Mouse (Mus musculus): ENCODE data around the gene Spib. TPM values are rescaled to one million over a fixed set of nuclear protein-coding genes. Genes with fewer than 3 reads are reported as not detected.

The Spib gene
- polyA plus RNA-seq, 1 experiment, result 18.7 TPM

- Histone ChIP-seq H3K4me3 (ENCODE audit: low read depth, low read length) (peak overlapping the region; percentile 63), H3K36me3 (ENCODE audit: control insufficient read depth, insufficient read depth, low read length) (no peaks in the 10 kb centered on the region), H3K27ac (ENCODE audit: insufficient read depth, low read depth, low read length) (peak overlapping the region; percentile 67), H3K27me3 (ENCODE audit: control insufficient read depth, insufficient read depth, low read length) (no peaks in the 10 kb centered on the region), H3K4me1 (ENCODE audit: control insufficient read depth, insufficient read depth, insufficient read length, low read length) (peaks cover 17% of the 10 kb centered on the region)
- TF ChIP-seq POLR2A (IDR thresholded peaks at IDR 0.05; ENCODE audit: low read depth, low read length) (peak; percentile 25), CTCF (IDR thresholded peaks at IDR 0.05; ENCODE audit: extremely low read depth, insufficient read length, insufficient replicate concordance, low read depth, low read length) (peak; percentile 83)
- WGBS, result 5% methylated on average over 40 of the region's 40 CpGs
Observed at GRCm38 (mm10) chr7:44527483-44528398, 4.1 kb downstream of the Spib start.

- Histone ChIP-seq H3K36me3 (ENCODE audit: control insufficient read depth, insufficient read depth, low read length) (no peaks in the 10 kb centered on the region), H3K4me3 (ENCODE audit: low read depth, low read length) (no peak overlapping the region), H3K4me1 (ENCODE audit: control insufficient read depth, insufficient read depth, insufficient read length, low read length) (peaks cover 12% of the 10 kb centered on the region), H3K27me3 (ENCODE audit: control insufficient read depth, insufficient read depth, low read length) (no peaks in the 10 kb centered on the region), H3K27ac (ENCODE audit: insufficient read depth, low read depth, low read length) (no peak overlapping the region; the same call in 1 of the 2 replicates)
- 89% methylated on average over 14 of the region's 14 CpGs for WGBS
- TF ChIP-seq POLR2A (IDR thresholded peaks at IDR 0.05; ENCODE audit: low read depth, low read length) (no peak), CTCF (IDR thresholded peaks at IDR 0.05; ENCODE audit: extremely low read depth, insufficient read length, insufficient replicate concordance, low read depth, low read length) (no peak)
Observed at GRCm38 (mm10) chr7:44526414-44527154, 5.3 kb downstream of the Spib start.

- H3K27ac ChIP-seq (ENCODE audit: insufficient read depth, low read depth, low read length), result peak overlapping the region; percentile 67
- WGBS, result 4% methylated on average over 22 of the region's 22 CpGs
- H3K4me3 ChIP-seq (ENCODE audit: low read depth, low read length), result peak overlapping the region; percentile 35
- H3K36me3 ChIP-seq (ENCODE audit: control insufficient read depth, insufficient read depth, low read length), result no peaks in the 10 kb centered on the region
- no peaks in the 10 kb centered on the region for H3K27me3 ChIP-seq (ENCODE audit: control insufficient read depth, insufficient read depth, low read length)
- peaks cover 12% of the 10 kb centered on the region for H3K4me1 ChIP-seq (ENCODE audit: control insufficient read depth, insufficient read depth, insufficient read length, low read length)
- TF ChIP-seq CTCF (IDR thresholded peaks at IDR 0.05; ENCODE audit: extremely low read depth, insufficient read length, insufficient replicate concordance, low read depth, low read length) (no peak), POLR2A (IDR thresholded peaks at IDR 0.05; ENCODE audit: low read depth, low read length) (no peak)
Observed at GRCm38 (mm10) chr7:44525126-44525832, 6.6 kb downstream of the Spib start.

DNA sequence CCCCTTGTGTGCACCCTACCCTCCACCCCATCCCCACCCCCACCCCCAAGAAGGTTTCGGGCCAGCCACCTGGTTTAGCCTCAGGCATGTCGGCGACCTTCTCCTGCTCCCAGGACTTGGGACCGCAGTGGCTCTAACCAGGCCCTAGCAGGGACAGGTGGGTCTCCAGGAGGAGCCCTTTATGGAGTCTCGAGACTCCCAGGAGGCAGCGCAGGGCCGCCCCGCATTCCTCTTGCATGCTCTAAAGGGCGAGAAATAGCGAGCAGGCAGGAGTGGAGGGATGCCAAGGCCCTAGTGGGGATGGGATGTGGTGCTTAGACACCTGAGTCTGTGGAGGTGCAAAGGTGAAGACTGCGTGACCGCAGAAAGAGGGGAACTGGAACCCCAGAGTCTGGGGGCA is 7.4 kb downstream of the Spib start, which contains the start of gene Mybpc2:
Gene Mybpc2, minus strand, starts transcription at position 155 of the 400 bp plus-strand sequence.
- H3K4me1 ChIP-seq (ENCODE audit: control insufficient read depth, insufficient read depth, insufficient read length, low read length), result peaks cover 12% of the 10 kb centered on the region
- peak within 1 kb of the TSS; percentile 35 for H3K4me3 ChIP-seq (ENCODE audit: low read depth, low read length)
- TF ChIP-seq CTCF (IDR thresholded peaks at IDR 0.05; ENCODE audit: extremely low read depth, insufficient read length, insufficient replicate concordance, low read depth, low read length) (no peak), POLR2A (IDR thresholded peaks at IDR 0.05; ENCODE audit: low read depth, low read length) (no peak)
- no peaks in the 10 kb centered on the region for H3K27me3 ChIP-seq (ENCODE audit: control insufficient read depth, insufficient read depth, low read length)
- H3K36me3 ChIP-seq (ENCODE audit: control insufficient read depth, insufficient read depth, low read length), result no peaks in the 10 kb centered on the region
- H3K27ac ChIP-seq (ENCODE audit: insufficient read depth, low read depth, low read length), result peak within 1 kb of the TSS; percentile 67
- 27% methylated on average over 12 of the region's 12 CpGs for WGBS

DNA sequence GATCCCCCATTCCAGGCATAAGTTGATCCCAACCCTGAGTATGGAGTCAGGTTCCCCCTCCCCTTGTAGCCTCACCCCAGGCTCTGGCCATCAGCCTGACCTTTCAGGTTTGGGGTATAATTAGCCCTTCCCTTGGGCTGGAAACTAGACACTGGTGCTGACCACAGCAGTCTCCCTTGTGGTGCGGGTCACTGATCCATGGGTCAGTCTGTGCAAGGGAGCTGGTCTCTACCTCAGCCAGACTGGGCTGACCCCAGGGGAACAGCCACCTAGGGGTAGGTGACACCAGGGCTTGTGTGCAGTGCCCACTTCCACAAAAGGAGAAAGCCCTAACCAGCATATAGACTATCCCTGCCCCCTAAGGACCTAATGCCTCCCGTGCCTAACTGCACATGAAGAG is 8.8 kb downstream of the Spib start:
- Histone ChIP-seq H3K27me3 (ENCODE audit: control insufficient read depth, insufficient read depth, low read length) (no peaks in the 10 kb centered on the region), H3K27ac (ENCODE audit: insufficient read depth, low read depth, low read length) (no peak overlapping the region), H3K36me3 (ENCODE audit: control insufficient read depth, insufficient read depth, low read length) (no peaks in the 10 kb centered on the region), H3K4me3 (ENCODE audit: low read depth, low read length) (no peak overlapping the region), H3K4me1 (ENCODE audit: control insufficient read depth, insufficient read depth, insufficient read length, low read length) (peaks cover 11% of the 10 kb centered on the region)
- 88% methylated on average over 2 of the region's 2 CpGs for WGBS
- TF ChIP-seq CTCF (IDR thresholded peaks at IDR 0.05; ENCODE audit: extremely low read depth, insufficient read length, insufficient replicate concordance, low read depth, low read length) (no peak), POLR2A (IDR thresholded peaks at IDR 0.05; ENCODE audit: low read depth, low read length) (no peak)

DNA sequence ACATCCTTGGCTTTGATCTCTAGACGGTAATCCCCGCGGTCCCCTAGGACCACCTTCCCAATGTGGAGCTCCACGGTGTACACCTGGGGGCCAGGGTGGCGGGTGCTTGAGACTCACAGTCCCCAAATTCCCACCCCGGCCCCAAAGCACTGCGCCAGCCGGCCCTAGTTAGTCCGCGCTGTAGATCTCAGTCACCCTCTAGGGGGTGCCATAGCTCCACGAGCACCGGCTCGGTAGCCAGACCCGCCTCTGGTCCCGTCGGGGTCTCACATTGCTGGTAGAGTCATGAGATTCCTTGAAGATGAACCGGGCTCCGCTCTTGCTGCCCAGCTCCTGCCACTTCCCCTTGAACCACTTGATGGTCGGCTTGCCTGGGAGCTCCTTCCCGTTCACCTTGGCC is 10.2 kb downstream of the Spib start:
- Histone ChIP-seq H3K4me3 (ENCODE audit: low read depth, low read length) (peak overlapping the region; percentile 20; the same call in 1 of the 2 replicates), H3K27me3 (ENCODE audit: control insufficient read depth, insufficient read depth, low read length) (no peaks in the 10 kb centered on the region), H3K27ac (ENCODE audit: insufficient read depth, low read depth, low read length) (no peak overlapping the region), H3K4me1 (ENCODE audit: control insufficient read depth, insufficient read depth, insufficient read length, low read length) (peaks cover 7% of the 10 kb centered on the region), H3K36me3 (ENCODE audit: control insufficient read depth, insufficient read depth, low read length) (no peaks in the 10 kb centered on the region)
- WGBS, result 2% methylated on average over 20 of the region's 20 CpGs
- TF ChIP-seq CTCF (IDR thresholded peaks at IDR 0.05; ENCODE audit: extremely low read depth, insufficient read length, insufficient replicate concordance, low read depth, low read length) (peak; percentile 66; the same call in 1 of the 2 replicates), POLR2A (IDR thresholded peaks at IDR 0.05; ENCODE audit: low read depth, low read length) (no peak)
